Mouse (Mus musculus) CH12.LX (cell line): ENCODE results near the gene Dph2. TPM values are rescaled to one million over a fixed set of nuclear protein-coding genes. Genes with fewer than 3 reads are reported as not detected.

ENCODE experiments used
- DNase-seq: peaks from one replicate; pipeline ENCODE4 v3.0.0-alpha.2; 2013; ENCODE audit errors: extremely low read depth
- H3K27ac ChIP-seq: 2 replicates; pipeline ENCODE4 v1.5.1; 2012; ENCODE audit warnings: low read depth, mild to moderate bottlenecking, control low read depth, moderate library complexity; ENCODE audit not compliant: insufficient read depth
- H3K27me3 ChIP-seq: replicated peaks from 2 replicates; pipeline ENCODE3; 2012; ENCODE audit warnings: inconsistent platforms
- H3K36me3 ChIP-seq, 2 experiments: replicated peaks in 1 of 2; 2 replicates each; pipeline versions ENCODE3 to v1.6.1; 2012; ENCODE audit warnings: inconsistent platforms in 1 of 2, low read length in 1 of 2, mild to moderate bottlenecking in 1 of 2, mixed read lengths in 1 of 2, moderate library complexity in 1 of 2; ENCODE audit not compliant: control insufficient read depth in 1 of 2, insufficient read depth in 1 of 2
- H3K4me1 ChIP-seq, 2 experiments: 2 replicates each; pipeline ENCODE4 v1.6.1; 2012; ENCODE audit warnings: inconsistent platforms in 1 of 2, moderate library complexity in 1 of 2; ENCODE audit not compliant: insufficient read depth in 2 of 2, control insufficient read depth in 1 of 2
- H3K4me2 ChIP-seq: 2 replicates; pipeline ENCODE4 v1.6.1; 2012; ENCODE audit warnings: low read depth, mild to moderate bottlenecking, control low read depth; ENCODE audit not compliant: poor library complexity, insufficient read depth, severe bottlenecking
- H3K4me3 ChIP-seq, 3 experiments: fragments of 150-350 bp in 1 of 3; sonication (generic) in 1 of 3; replicated peaks in 1 of 3; 2 replicates each; pipeline versions ENCODE3 to v1.5.1; 2011 to 2012; ENCODE audit warnings: low read depth in 2 of 3, low read length in 2 of 3, mild to moderate bottlenecking in 2 of 3, moderate library complexity in 2 of 3, control low read depth in 1 of 3, improper control_type of control experiment in 1 of 3, inconsistent platforms in 1 of 3, mixed read lengths in 1 of 3; ENCODE audit not compliant: poor library complexity in 1 of 3
- H3K79me2 ChIP-seq: replicated peaks from 2 replicates; pipeline ENCODE4 v1.6.1; 2012; ENCODE audit warnings: mild to moderate bottlenecking, moderate library complexity; ENCODE audit not compliant: control insufficient read depth, poor library complexity, insufficient read depth, severe bottlenecking; ENCODE audit errors: extremely low read depth
- H3K9ac ChIP-seq: 2 replicates; pipeline ENCODE4 v1.6.1; 2012; ENCODE audit warnings: low read depth, mild to moderate bottlenecking, control low read depth, moderate library complexity; ENCODE audit not compliant: insufficient read depth
- H3K9me3 ChIP-seq: replicated peaks from 2 replicates; pipeline ENCODE3; 2012; ENCODE audit warnings: low read length, inconsistent platforms, mixed read lengths
- BHLHE40 ChIP-seq: IDR thresholded peaks from 2 replicates; pipeline ENCODE4 v1.6.1; 2011; ENCODE audit warnings: mild to moderate bottlenecking, low read depth, low read length, improper control_type of control experiment
- CHD1 ChIP-seq: IDR thresholded peaks from 2 replicates; pipeline ENCODE4 v1.6.1; 2012; ENCODE audit warnings: low read depth, low read length, improper control_type of control experiment, inconsistent platforms
- CHD2 ChIP-seq: IDR thresholded peaks from 2 replicates; pipeline ENCODE4 v1.6.1; 2011; ENCODE audit warnings: low read length, improper control_type of control experiment
- CTCF ChIP-seq, 2 experiments: IDR thresholded peaks in 1 of 2; conservative IDR thresholded peaks in 1 of 2; 2 replicates each; pipeline ENCODE4 v1.5.1; 2011 to 2012; ENCODE audit warnings: low read depth in 2 of 2, low read length in 2 of 2, improper control_type of control experiment in 1 of 2, inconsistent platforms in 1 of 2, mild to moderate bottlenecking in 1 of 2, moderate library complexity in 1 of 2
- E2F4 ChIP-seq: IDR thresholded peaks from 2 replicates; pipeline ENCODE4 v1.6.1; 2011; ENCODE audit warnings: low read depth, low read length, improper control_type of control experiment; ENCODE audit not compliant: insufficient replicate concordance
- EP300 ChIP-seq: IDR thresholded peaks from 2 replicates; pipeline ENCODE4 v1.6.1; 2011; ENCODE audit warnings: low read length, improper control_type of control experiment
- ETS1 ChIP-seq: conservative IDR thresholded peaks from 2 replicates; pipeline ENCODE4 v1.6.1; 2012; ENCODE audit warnings: low read depth, mild to moderate bottlenecking, inconsistent platforms, low read length, improper control_type of control experiment, moderate library complexity
- GABPA ChIP-seq: IDR thresholded peaks from 2 replicates; pipeline ENCODE4 v1.6.1; 2012; ENCODE audit warnings: low read depth, low read length, improper control_type of control experiment, inconsistent platforms; ENCODE audit not compliant: insufficient replicate concordance
- HCFC1 ChIP-seq: IDR thresholded peaks from 2 replicates; pipeline ENCODE4 v1.6.1; 2012; ENCODE audit warnings: low read depth, mild to moderate bottlenecking, inconsistent platforms, low read length, improper control_type of control experiment
- IRF4 ChIP-seq: IDR thresholded peaks from 2 replicates; pipeline ENCODE4 v1.6.1; 2014; ENCODE audit warnings: low read depth, mild to moderate bottlenecking, inconsistent platforms, low read length, improper control_type of control experiment
- JUN ChIP-seq: IDR thresholded peaks from 2 replicates; pipeline ENCODE4 v1.6.1; 2011; ENCODE audit warnings: low read depth, mild to moderate bottlenecking, low read length, improper control_type of control experiment, moderate library complexity; ENCODE audit not compliant: insufficient read depth
- MAFK ChIP-seq: IDR thresholded peaks from 2 replicates; pipeline ENCODE4 v1.6.1; 2011; ENCODE audit warnings: low read length, improper control_type of control experiment; ENCODE audit not compliant: insufficient replicate concordance
- MAZ ChIP-seq: IDR thresholded peaks from 2 replicates; pipeline ENCODE4 v1.6.1; 2012; ENCODE audit warnings: low read depth, mild to moderate bottlenecking, inconsistent platforms, low read length, improper control_type of control experiment, moderate library complexity
- MEF2A ChIP-seq: IDR thresholded peaks from 2 replicates; pipeline ENCODE4 v1.6.1; 2014; ENCODE audit warnings: low read depth, mild to moderate bottlenecking, inconsistent platforms, low read length, improper control_type of control experiment, borderline replicate concordance
- MXI1 ChIP-seq: IDR thresholded peaks from 2 replicates; pipeline ENCODE4 v1.6.1; 2011; ENCODE audit warnings: mild to moderate bottlenecking, low read depth, low read length, improper control_type of control experiment
- MYC ChIP-seq: IDR thresholded peaks from 2 replicates; pipeline ENCODE4 v1.6.1; 2011; ENCODE audit warnings: low read depth, mild to moderate bottlenecking, improper control_type of control experiment, low read length
- NELFE ChIP-seq: IDR thresholded peaks from 2 replicates; pipeline ENCODE4 v1.6.1; 2011; ENCODE audit warnings: low read depth, low read length, improper control_type of control experiment
- NRF1 ChIP-seq: IDR thresholded peaks from 2 replicates; pipeline ENCODE4 v1.6.1; 2014; ENCODE audit warnings: low read depth, mild to moderate bottlenecking, inconsistent platforms, low read length, improper control_type of control experiment, moderate library complexity
- PAX5 ChIP-seq: IDR thresholded peaks from 2 replicates; pipeline ENCODE4 v1.6.1; 2012; ENCODE audit warnings: low read length, inconsistent platforms, mixed read lengths
- POLR2A ChIP-seq: IDR thresholded peaks from 2 replicates; pipeline ENCODE4 v1.6.1; 2011; ENCODE audit warnings: low read depth, mild to moderate bottlenecking, improper control_type of control experiment, low read length
- POLR2AphosphoS2 ChIP-seq: IDR thresholded peaks from 2 replicates; pipeline ENCODE4 v1.6.1; 2011; ENCODE audit warnings: low read depth, low read length, improper control_type of control experiment
- RAD21 ChIP-seq: IDR thresholded peaks from 2 replicates; pipeline ENCODE4 v1.6.1; 2011; ENCODE audit warnings: low read depth, mild to moderate bottlenecking, low read length, improper control_type of control experiment, moderate library complexity
- RCOR1 ChIP-seq: conservative IDR thresholded peaks from 2 replicates; pipeline ENCODE4 v1.6.1; 2012; ENCODE audit warnings: low read depth, mild to moderate bottlenecking, inconsistent platforms, low read length, improper control_type of control experiment
- SIN3A ChIP-seq: IDR thresholded peaks from 2 replicates; pipeline ENCODE4 v1.6.1; 2012; ENCODE audit warnings: low read length, improper control_type of control experiment, inconsistent platforms
- SMC3 ChIP-seq: IDR thresholded peaks from 2 replicates; pipeline ENCODE4 v1.6.1; 2011; ENCODE audit warnings: low read depth, low read length, improper control_type of control experiment
- TBP ChIP-seq: conservative IDR thresholded peaks from 2 replicates; pipeline ENCODE4 v1.6.1; 2011; ENCODE audit warnings: low read depth, low read length, improper control_type of control experiment
- TCF12 ChIP-seq: IDR thresholded peaks from 2 replicates; pipeline ENCODE4 v1.6.1; 2014; ENCODE audit warnings: low read depth, mild to moderate bottlenecking, inconsistent platforms, low read length, improper control_type of control experiment
- UBTF ChIP-seq: IDR thresholded peaks from 2 replicates; pipeline ENCODE4 v1.6.1; 2012; ENCODE audit warnings: low read depth, mild to moderate bottlenecking, inconsistent platforms, low read length, improper control_type of control experiment, moderate library complexity
- USF1 ChIP-seq: IDR thresholded peaks from 2 replicates; pipeline ENCODE4 v1.6.1; 2014; ENCODE audit warnings: low read depth, mild to moderate bottlenecking, inconsistent platforms, low read length, improper control_type of control experiment
- USF2 ChIP-seq: conservative IDR thresholded peaks from 2 replicates; pipeline ENCODE4 v1.6.1; 2011; ENCODE audit warnings: low read depth, low read length, improper control_type of control experiment
- ZC3H11A ChIP-seq: IDR thresholded peaks from 2 replicates; pipeline ENCODE4 v1.6.1; 2012; ENCODE audit warnings: low read depth, mild to moderate bottlenecking, inconsistent platforms, low read length, improper control_type of control experiment
- ZKSCAN1 ChIP-seq: IDR thresholded peaks from 2 replicates; pipeline ENCODE4 v1.6.1; 2012; ENCODE audit warnings: low read depth, inconsistent platforms, low read length, improper control_type of control experiment, borderline replicate concordance
- ZNF384 ChIP-seq: IDR thresholded peaks from 2 replicates; pipeline ENCODE4 v1.6.1; 2012; ENCODE audit warnings: low read depth, low read length, improper control_type of control experiment, inconsistent platforms
- dilution Hi-C: fragments of 300-500 bp; cut with MboI; formaldehyde crosslinking; loops from 2 replicates; pipeline ENCODE4 v1.14.3; 2020; ENCODE audit warnings: low sequenced_read_pairs; ENCODE audit not compliant: extremely low pct_unique_long_range_greater_than_20kb, extremely low pct_ligation_motif_present
- in situ Hi-C: fragments of 300-500 bp; cut with MboI; formaldehyde crosslinking; loops from 3 replicates; pipeline ENCODE4 v1.14.3; 2019; ENCODE audit warnings: low sequenced_read_pairs, low pct_ligation_motif_present, low pct_unique_long_range_greater_than_20kb, mixed read lengths
- polyA plus RNA-seq: library from polyadenylated mRNA; unstranded; fragments of >175 nt; gene quantifications from 2 replicates; pipeline ENCODE4 v1.2.1, GENCODE M21; 2012; ENCODE audit warnings: low read depth; ENCODE audit not compliant: insufficient read length
- total RNA-seq, 2 experiments: library from RNA; depleted of rRNA; stranded (reverse); fragments of 300-350 nt in 1 of 2; fragments of >200 nt in 1 of 2; gene quantifications; 2 replicates each; pipeline ENCODE4 v1.2.3; 2012 to 2014

Gene Dph2
- total and polyA plus RNA-seq, 3 experiments, result 19.8 to 21.5 (median 20.8) TPM

GRCm38 (mm10) chr4:117887920-117888319 lies 3.9 kb downstream of the Dph2 start:
- DNase-seq, result no peak
- no peak overlapping the region for H3K4me2 ChIP-seq
- no peak overlapping the region for H3K9ac ChIP-seq
- in situ Hi-C loops (no loop called here), dilution Hi-C loops (no loop called here)
- no peaks in the 10 kb centered on the region for H3K9me3 ChIP-seq
- H3K27me3 ChIP-seq, result no peaks in the 10 kb centered on the region
- H3K4me1 ChIP-seq, result peaks cover 8 to 34% of the 10 kb centered on the region in 2 experiments
- H3K36me3 ChIP-seq, result peaks cover 38 to 59% of the 10 kb centered on the region in 2 experiments
- H3K27ac ChIP-seq, result no peak overlapping the region
- H3K79me2 ChIP-seq, result peaks cover 21% of the 10 kb centered on the region
- no peak for TF ChIP-seq POLR2A
- peak; percentile 6; the same call in 1 of the 2 replicates for TF ChIP-seq POLR2AphosphoS2
- H3K4me3 ChIP-seq, result no peak overlapping the region

DNA sequence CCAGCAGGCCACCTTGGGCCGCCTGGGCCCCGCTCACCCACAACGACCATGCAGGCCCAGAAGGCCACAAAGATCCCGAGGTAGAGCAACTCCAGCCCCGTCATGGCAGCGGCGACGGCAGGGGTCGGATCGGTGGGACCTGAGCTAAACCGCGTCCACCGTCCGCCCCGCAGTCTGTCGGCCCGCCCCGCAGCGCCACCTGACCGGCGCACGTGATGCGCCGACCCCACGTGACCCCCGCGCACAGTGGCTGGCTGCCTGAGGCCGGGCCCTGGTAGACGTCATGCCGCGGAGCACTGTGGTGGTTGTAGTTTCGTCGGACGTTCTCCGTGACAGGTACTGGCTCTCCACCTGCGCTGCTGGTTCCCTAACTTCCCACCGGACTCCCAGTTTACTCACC lies 4.7 kb downstream of the Dph2 start, which contains the start of gene Atp6v0b:
TSS of gene Atp6v0b (minus strand) at position 201 of the 400 bp plus-strand sequence.
- peak within 1 kb of the TSS; percentile 74 to 95 (median 91) for H3K4me3 ChIP-seq
- peak within 1 kb of the TSS; percentile 87 for H3K9ac ChIP-seq
- peaks cover 38 to 67% of the 10 kb centered on the region in 2 experiments for H3K36me3 ChIP-seq
- H3K79me2 ChIP-seq, result peaks cover 21% of the 10 kb centered on the region
- no peaks in the 10 kb centered on the region for H3K9me3 ChIP-seq
- DNase-seq, result peak; percentile 82
- no peaks in the 10 kb centered on the region for H3K27me3 ChIP-seq
- peaks cover 8 to 29% of the 10 kb centered on the region in 2 experiments for H3K4me1 ChIP-seq
- H3K27ac ChIP-seq, result peak within 1 kb of the TSS; percentile 39; the same call in 1 of the 2 replicates
- dilution Hi-C loops, result no loop called here
- in situ Hi-C loops, result no loop called here
- H3K4me2 ChIP-seq, result peak within 1 kb of the TSS; percentile 89
- TF ChIP-seq E2F4 (no peak), MEF2A (peak; percentile 63; the same call in 1 of the 2 replicates), SMC3 (no peak), MAFK (no peak), ZKSCAN1 (no peak), EP300 (no peak), NELFE (peak; percentile 55), POLR2AphosphoS2 (no peak), RCOR1 (peak; percentile 83), MXI1 (peak; percentile 84), CTCF (conservative IDR thresholded peaks at IDR 0.05 in 1 of 2, IDR thresholded peaks at IDR 0.05 in 1 of 2; ENCODE audit: low read depth in 2 of 2, low read length in 2 of 2) (no peak), IRF4 (0 out of 2 replicates have a peak, but pooled peaks have one; percentile 20), ZC3H11A (no peak), CHD2 (peak; percentile 70; the same call in 1 of the 2 replicates), JUN (no peak), CHD1 (no peak), GABPA (peak; percentile 74; the same call in 1 of the 2 replicates), ETS1 (no peak; the same call in 1 of the 2 replicates), MAZ (no peak), HCFC1 (peak; percentile 97), TBP (no peak), USF1 (peak; percentile 99), UBTF (peak; percentile 34; the same call in 1 of the 2 replicates), SIN3A (peak; percentile 92), BHLHE40 (peak; percentile 99), POLR2A (peak; percentile 74), MYC (peak; percentile 33; the same call in 1 of the 2 replicates), USF2 (peak; percentile 99), RAD21 (no peak), PAX5 (no peak), TCF12 (peak; percentile 75), ZNF384 (no peak), NRF1 (peak; percentile 74)
